Mouse (Mus musculus) midbrain, embryonic 16.5 days (tissue): Measurements from ENCODE around the gene Cacna1d. TPM values are rescaled to one million over a fixed set of nuclear protein-coding genes. Genes with fewer than 3 reads are reported as not detected.

Experiments
- ATAC-seq: fragments of 200-750 bp; cut with Nextera tagmentation; 2 replicates; pipeline ENCODE4 v1.8.0; 2017; ENCODE audit warnings: moderate TSS enrichment
- H3K27ac ChIP-seq: fragments of 300-500 bp; sonication (generic); 2 replicates; pipeline ENCODE4 v1.5.1; 2014; ENCODE audit warnings: mild to moderate bottlenecking, low read length, mixed read lengths
- H3K27me3 ChIP-seq: fragments of 300-500 bp; sonication (generic); 2 replicates; pipeline ENCODE4 v1.6.1; 2014; ENCODE audit warnings: low read depth, low read length, mixed read lengths; ENCODE audit not compliant: control insufficient read depth, insufficient read depth
- H3K36me3 ChIP-seq: fragments of 300-500 bp; sonication (generic); 2 replicates; pipeline ENCODE4 v1.6.1; 2014; ENCODE audit warnings: mild to moderate bottlenecking, low read length, moderate library complexity, mixed read lengths; ENCODE audit not compliant: control insufficient read depth, insufficient read depth
- H3K4me1 ChIP-seq: fragments of 300-500 bp; sonication (generic); 2 replicates; pipeline ENCODE4 v1.6.1; 2014; ENCODE audit warnings: mild to moderate bottlenecking, low read length, mixed read lengths; ENCODE audit not compliant: control insufficient read depth, insufficient read depth
- H3K4me2 ChIP-seq: fragments of 300-500 bp; sonication (generic); 2 replicates; pipeline ENCODE4 v1.6.1; 2014; ENCODE audit warnings: mild to moderate bottlenecking, low read length, mixed read lengths
- H3K4me3 ChIP-seq: fragments of 300-500 bp; sonication (generic); 2 replicates; pipeline ENCODE4 v1.5.1; 2014; ENCODE audit warnings: low read depth, mild to moderate bottlenecking, low read length, moderate library complexity, mixed read lengths
- H3K9ac ChIP-seq: fragments of 300-500 bp; sonication (generic); 2 replicates; pipeline ENCODE4 v1.6.1; 2014; ENCODE audit warnings: low read depth, low read length, mixed read lengths
- H3K9me3 ChIP-seq: fragments of 300-500 bp; sonication (generic); replicated peaks from 2 replicates; pipeline ENCODE4 v1.6.1; 2014; ENCODE audit warnings: mild to moderate bottlenecking, low read length, mixed read lengths; ENCODE audit not compliant: control insufficient read depth, poor library complexity, severe bottlenecking
- WGBS: fragments of 180-500 bp; shearing (Covaris S2); extraction: QIAGEN DNeasy Blood & Tissue Kit; methylation state at CpG from one replicate; pipeline ENCODE4 v1.1.7; 2014; 5-methylcytosine and 5-hydroxymethylcytosine counted together
- polyA plus RNA-seq: library from polyadenylated mRNA; unstranded; fragments of >200 nt; fragmentation: Nextera tagmentation; extraction: Ambion mirVana; gene quantifications from 2 replicates; pipeline ENCODE4 v1.2.1, GENCODE M21; 2015

The Cacna1d gene
- polyA plus RNA-seq, 1 experiment from 2014 or later = 10.5 TPM

- H3K36me3 ChIP-seq = peaks cover 12% of the 10 kb centered on the region
- H3K9me3 ChIP-seq = no peaks in the 10 kb centered on the region
- H3K4me1 ChIP-seq = no peaks in the 10 kb centered on the region
- H3K9ac ChIP-seq = no peak overlapping the region
- no peak overlapping the region for H3K4me2 ChIP-seq
- 0 out of 2 replicates have a peak, but pooled peaks have one; percentile 21 for ATAC-seq
- no peak overlapping the region for H3K27ac ChIP-seq
- H3K27me3 ChIP-seq = no peaks in the 10 kb centered on the region
- WGBS = 75% methylated on average over 13 of the region's 13 CpGs
- H3K4me3 ChIP-seq = no peak overlapping the region
These were observed 492.3 kb downstream of the Cacna1d start for GRCm38 (mm10) chr14:29998747-29999474.

GRCm38 (mm10) chr14:29997345-29997744 lies 493.9 kb downstream of the Cacna1d start:
- H3K27me3 ChIP-seq = no peaks in the 10 kb centered on the region
- no peak overlapping the region for H3K9ac ChIP-seq
- no peak overlapping the region for H3K27ac ChIP-seq
- H3K9me3 ChIP-seq = no peaks in the 10 kb centered on the region
- no peak overlapping the region for H3K4me2 ChIP-seq
- ATAC-seq = no peak
- no peaks in the 10 kb centered on the region for H3K4me1 ChIP-seq
- peaks cover 24% of the 10 kb centered on the region for H3K36me3 ChIP-seq
- no peak overlapping the region for H3K4me3 ChIP-seq

- Histone ChIP-seq H3K4me3 (no peak overlapping the region), H3K36me3 (peaks cover 35% of the 10 kb centered on the region), H3K27me3 (no peaks in the 10 kb centered on the region), H3K9me3 (no peaks in the 10 kb centered on the region), H3K4me1 (no peaks in the 10 kb centered on the region), H3K9ac (no peak overlapping the region), H3K27ac (no peak overlapping the region), H3K4me2 (no peak overlapping the region)
- 96% methylated on average over 11 of the region's 11 CpGs for WGBS
- ATAC-seq = no peak
These were observed 495.1 kb downstream of the Cacna1d start for GRCm38 (mm10) chr14:29996000-29996751.

GRCm38 (mm10) chr14:29994976-29995375 lies 496.3 kb downstream of the Cacna1d start:
- 97% methylated on average over 4 of the region's 4 CpGs for WGBS
- peaks cover 45% of the 10 kb centered on the region for H3K36me3 ChIP-seq

More at GRCm38 (mm10) chr14:29994976-29995375, 496.3 kb downstream of the Cacna1d start:
- no peak overlapping the region for H3K27ac ChIP-seq
- no peaks in the 10 kb centered on the region for H3K27me3 ChIP-seq
- H3K9me3 ChIP-seq = no peaks in the 10 kb centered on the region
- H3K4me1 ChIP-seq = no peaks in the 10 kb centered on the region
- H3K4me2 ChIP-seq = no peak overlapping the region
- ATAC-seq = no peak
- no peak overlapping the region for H3K9ac ChIP-seq
- H3K4me3 ChIP-seq = no peak overlapping the region

Other genes with a start within 250 kb of the Cacna1d start
- 18.3 TPM in 2 replicates for gene Dcp1a, start 11.9 kb downstream of the Cacna1d start, polyA plus RNA-seq
- 283 and 301 TPM in 2 replicates for gene Tkt, start 56.9 kb upstream of the Cacna1d start, polyA plus RNA-seq
- 13.9 and 15.4 TPM in 2 replicates for gene Prkcd, start 134.8 kb upstream of the Cacna1d start, polyA plus RNA-seq
- 8.3 and 9.4 TPM in 2 replicates for gene Rft1, start 162.9 kb upstream of the Cacna1d start, polyA plus RNA-seq
- 17.4 and 21.7 TPM in 2 replicates for gene Sfmbt1, start 223.4 kb upstream of the Cacna1d start, polyA plus RNA-seq